Mouse (Mus musculus): ENCODE data around the gene Mvb12b.

- TF ChIP-seq POLR2A (IDR thresholded peaks at IDR 0.05; ENCODE audit: control insufficient read depth in 1 of 2, insufficient read depth in 1 of 2, low read depth in 1 of 2, low read length in 2 of 2, poor library complexity in 1 of 2) (no peak), ZKSCAN1 (IDR thresholded peaks at IDR 0.05; ENCODE audit: low read depth, low read length) (no peak), CTCF (IDR thresholded peaks at IDR 0.05 in 2 of 3, conservative IDR thresholded peaks at IDR 0.05 in 1 of 3; ENCODE audit: control insufficient read depth in 1 of 3, insufficient read depth in 1 of 3, low read depth in 2 of 3, low read length in 3 of 3, poor library complexity in 1 of 3, severe bottlenecking in 1 of 3) (no peak), EP300 (IDR thresholded peaks at IDR 0.05; ENCODE audit: low read depth in 1 of 2, low read length in 2 of 2) (no peak), KAT2A (conservative IDR thresholded peaks at IDR 0.05; ENCODE audit: low read depth, low read length) (no peak), ZC3H11A (IDR thresholded peaks at IDR 0.05; ENCODE audit: low read depth, low read length) (no peak), E2F4 (IDR thresholded peaks at IDR 0.05; ENCODE audit: borderline replicate concordance, low read depth, low read length) (no peak), MYC (IDR thresholded peaks at IDR 0.05; ENCODE audit: low read depth, low read length) (no peak), SMC3 (IDR thresholded peaks at IDR 0.05; ENCODE audit: low read depth, low read length) (no peak), POLR2AphosphoS2 (IDR thresholded peaks at IDR 0.05; ENCODE audit: low read length) (no peak), USF1 (IDR thresholded peaks at IDR 0.05; ENCODE audit: low read depth, low read length) (no peak), CHD2 (IDR thresholded peaks at IDR 0.05; ENCODE audit: low read length) (no peak)
Measured at GRCm38 (mm10) chr2:33762210-33762609, 125.5 kb downstream of the Mvb12b start.

Data from MEL (cell line).